Mouse (Mus musculus) liver, postnatal 0 days (tissue): ENCODE results near the gene Sirt1.

Experiments used
- CTCF ChIP-seq: sonication (generic); IDR thresholded peaks from 2 replicates; pipeline ENCODE4 v1.5.1; 2016; ENCODE audit warnings: antibody characterized with exemption, low read depth
- EP300 ChIP-seq: IDR thresholded peaks from 2 replicates; pipeline ENCODE4 v1.6.1; 2016; ENCODE audit warnings: antibody characterized with exemption, low read depth, mild to moderate bottlenecking

DNA sequence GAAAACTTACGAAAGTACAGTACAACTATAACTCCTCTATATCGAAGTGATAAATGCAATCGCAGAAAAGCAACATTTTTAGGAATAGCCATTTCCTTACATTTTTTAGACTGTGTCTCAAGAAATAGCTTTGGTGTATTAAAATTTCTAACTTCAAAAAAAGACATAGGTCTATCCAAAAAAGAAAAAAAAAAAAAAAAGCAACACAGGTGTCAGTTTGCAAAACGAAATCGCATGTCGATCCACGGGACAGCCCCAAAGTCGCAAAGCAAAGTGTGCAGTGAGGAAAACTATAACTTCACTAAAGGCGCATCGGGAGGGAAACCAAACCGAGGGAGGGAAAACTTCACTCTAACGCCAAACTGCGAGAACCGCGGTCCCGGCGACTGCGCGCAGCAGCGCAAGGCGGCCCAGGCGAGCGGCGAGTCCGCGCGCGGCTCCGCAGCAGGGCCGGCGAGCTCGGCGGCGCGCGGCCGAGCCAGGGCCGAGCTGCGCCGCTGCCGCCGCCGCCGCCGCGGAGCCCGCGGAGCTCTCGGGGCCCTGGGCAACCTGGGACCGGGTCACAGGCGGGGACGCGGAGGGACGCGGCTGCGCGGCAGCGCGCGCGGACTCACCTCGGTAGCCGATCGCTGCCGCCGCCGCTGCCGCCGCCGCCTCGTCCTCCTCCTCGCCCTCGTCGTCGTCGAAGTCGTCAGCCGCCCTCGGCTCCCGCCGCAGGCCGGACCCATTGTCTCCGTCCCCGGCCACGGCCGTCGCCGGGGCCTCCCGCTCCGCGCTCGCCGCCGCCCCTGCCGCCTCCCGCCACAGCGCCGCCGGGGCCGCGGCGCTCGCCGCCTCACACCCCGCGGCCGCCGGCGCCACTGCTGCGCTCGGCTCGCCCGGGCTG lies 43.3 kb downstream of the Sirt1 start:
- TF ChIP-seq EP300, result no peak
- no peak for TF ChIP-seq CTCF
